Mouse (Mus musculus) gastrocnemius, adult 18-20 months (tissue): ENCODE data around the gene Vmn1r59. TPM values are rescaled to one million over a fixed set of nuclear protein-coding genes. Genes with fewer than 3 reads are reported as not detected.
"Not testable (repeated sequence)": the region's sequence is repeated elsewhere in the genome, so short reads cannot be mapped to it uniquely, and the experiment has no call there.

ENCODE experiments used
- DNase-seq: peaks from one replicate; pipeline ENCODE4 v3.0.0; 2021; ENCODE audit warnings: low spot score
- long read RNA-seq, 2 experiments: library from polyadenylated mRNA; stranded (forward); transcript quantifications; one replicate each; pipeline ENCODE4 v2.0.0; 2021
- total RNA-seq, 2 experiments: library from RNA; stranded (reverse); gene quantifications; 2 replicates each; pipeline ENCODE4 v1.2.3; 2021

Vmn1r59 gene
- not detected for total RNA-seq
- long read RNA-seq, experiment 1 = 0 reads
- long read RNA-seq, experiment 2 = 0 reads

DNA sequence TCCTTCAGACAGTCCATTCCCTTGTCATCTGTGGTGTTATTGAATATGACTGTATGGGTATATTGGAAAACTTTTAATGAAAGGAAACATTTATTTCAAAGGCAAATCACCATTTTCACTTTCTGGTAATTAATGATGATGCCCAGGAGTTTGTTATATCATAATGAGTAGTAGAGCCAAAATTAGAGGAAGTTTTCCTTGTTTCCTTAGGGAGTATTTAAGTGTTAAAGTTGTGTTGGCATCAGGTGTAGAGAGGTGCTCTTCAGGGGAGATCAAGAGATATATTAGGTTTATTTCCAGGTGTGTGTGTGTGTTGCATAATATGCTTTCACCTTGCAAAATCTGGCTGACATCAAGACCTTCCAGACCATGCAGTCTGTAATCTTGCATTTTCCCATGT is at the start of gene Vmn1r59:
Gene Vmn1r59 (minus strand): TSS at position 101 of the 400 bp plus-strand sequence.
- DNase-seq = no peak

- DNase-seq = not testable (repeated sequence)
Measured at GRCm38 (mm10) chr7:5493856-5494255, 37.3 kb upstream of the Vmn1r59 start, which contains the start of gene Vmn2r28. Gene Vmn2r28, minus strand, starts transcription at chr7:5493956.

- DNase-seq = not testable (repeated sequence)
Measured at GRCm38 (mm10) chr7:5454011-5454410, 2.6 kb downstream of the Vmn1r59 start.

DNA sequence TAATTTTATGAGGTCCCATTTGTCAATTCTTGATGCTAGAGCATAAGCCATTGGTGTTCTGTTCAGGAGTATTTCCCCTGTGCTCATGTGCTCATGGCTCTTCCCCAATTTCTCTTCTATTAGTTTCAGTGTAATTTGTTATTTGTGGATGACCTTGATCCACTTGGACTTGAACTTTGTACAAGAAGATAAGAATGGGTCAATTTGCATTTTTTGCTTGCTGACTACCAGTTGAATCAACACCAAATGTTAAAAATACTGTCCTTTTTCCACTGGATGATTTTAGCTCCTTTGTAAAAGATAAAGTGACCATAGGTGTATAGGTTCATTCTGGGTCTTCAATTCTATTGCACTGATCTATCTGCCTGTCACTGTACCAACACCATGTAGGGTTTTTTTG is 7.9 kb downstream of the Vmn1r59 start:
- DNase-seq = no peak

- DNase-seq = not testable (repeated sequence)
Measured at GRCm38 (mm10) chr7:5413296-5413695, 43.3 kb downstream of the Vmn1r59 start, which contains the start of gene Vmn1r58. Gene Vmn1r58, minus strand, starts transcription at chr7:5413396.

DNA sequence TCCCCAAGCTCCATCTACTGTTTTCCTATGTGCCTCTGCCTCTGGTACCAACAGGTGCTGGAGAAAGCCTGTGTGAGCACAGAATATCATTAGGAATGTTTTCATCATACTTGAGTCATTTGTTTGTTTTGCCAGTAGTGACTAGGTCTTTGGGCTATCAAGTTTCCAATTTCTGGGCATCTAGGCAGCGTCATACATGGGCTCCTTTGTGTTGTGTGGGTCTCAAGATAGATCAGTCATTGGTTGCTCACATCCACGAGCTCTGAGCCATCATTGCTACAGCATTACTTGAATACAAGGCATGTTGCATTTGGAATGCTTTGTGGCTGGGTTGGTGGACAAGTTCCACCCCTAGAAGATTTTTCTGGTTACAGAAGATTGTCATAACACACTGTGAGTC is 50.4 kb downstream of the Vmn1r59 start:
- no peak for DNase-seq

Other genes starting within 250 kb of the Vmn1r59 start
- gene Vmn1r57, start 238.3 kb downstream of the Vmn1r59 start, total RNA-seq = not detected
- gene Gm5065, start 106.2 kb downstream of the Vmn1r59 start, total RNA-seq = not detected
- not detected for gene Nlrp2, start 105.7 kb downstream of the Vmn1r59 start, total RNA-seq
- gene Vmn1r58, start 43.4 kb downstream of the Vmn1r59 start, total RNA-seq = not detected
- gene Vmn2r28, start 37.2 kb upstream of the Vmn1r59 start, total RNA-seq = not detected
- not detected for gene Vmn1r60, start 90.5 kb upstream of the Vmn1r59 start, total RNA-seq
- gene Vmn1r61, start 156.5 kb upstream of the Vmn1r59 start, total RNA-seq = not detected
- not detected for gene Vmn1r62, start 216.9 kb upstream of the Vmn1r59 start, total RNA-seq